Mouse (Mus musculus) frontal cortex, adult (tissue): ENCODE data around the gene Mfsd6l.

Experiments
- ATAC-seq: cut with Nextera tagmentation; 2 replicates; pipeline ENCODE4 v1.9.2; 2017; ENCODE audit warnings: mild to moderate bottlenecking, moderate library complexity, mixed read lengths; ENCODE audit not compliant: low TSS enrichment

Mfsd6l gene

DNA sequence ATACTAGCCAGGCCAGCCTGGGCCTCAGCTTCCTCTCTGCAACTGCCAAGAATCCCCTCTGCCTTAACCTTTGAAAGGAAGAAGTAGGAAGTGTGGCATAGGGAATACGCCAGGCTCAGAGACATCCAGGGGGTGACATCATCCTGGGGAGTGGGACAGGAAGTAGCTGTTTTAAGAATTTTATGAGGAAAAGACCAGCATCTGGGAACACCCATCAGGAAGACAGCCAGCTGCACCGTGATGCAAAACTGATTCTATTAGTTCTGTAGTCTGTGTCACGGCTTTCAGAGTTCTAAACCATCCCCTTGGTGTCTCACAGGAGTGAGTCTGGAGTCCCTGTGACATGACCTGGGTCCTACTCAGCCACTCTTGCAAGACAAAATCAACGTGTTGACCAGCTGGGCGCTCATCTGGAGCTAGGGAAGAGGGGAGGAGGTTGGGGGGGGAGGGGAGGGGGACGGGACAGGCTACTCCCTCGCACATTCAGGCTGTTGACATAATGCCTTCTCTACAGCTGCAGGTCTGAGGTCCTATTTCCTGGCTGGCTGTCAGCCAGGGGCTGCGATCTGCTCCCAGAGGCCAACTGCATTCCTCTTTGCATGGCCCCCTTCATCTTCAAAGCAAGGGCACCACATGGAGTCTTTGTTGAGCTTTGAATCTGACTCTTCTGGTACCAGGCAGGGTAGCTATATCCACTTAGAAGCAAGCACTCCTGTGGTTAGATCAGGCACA is 46.4 kb downstream of the Mfsd6l start:
- ATAC-seq: no peak

DNA sequence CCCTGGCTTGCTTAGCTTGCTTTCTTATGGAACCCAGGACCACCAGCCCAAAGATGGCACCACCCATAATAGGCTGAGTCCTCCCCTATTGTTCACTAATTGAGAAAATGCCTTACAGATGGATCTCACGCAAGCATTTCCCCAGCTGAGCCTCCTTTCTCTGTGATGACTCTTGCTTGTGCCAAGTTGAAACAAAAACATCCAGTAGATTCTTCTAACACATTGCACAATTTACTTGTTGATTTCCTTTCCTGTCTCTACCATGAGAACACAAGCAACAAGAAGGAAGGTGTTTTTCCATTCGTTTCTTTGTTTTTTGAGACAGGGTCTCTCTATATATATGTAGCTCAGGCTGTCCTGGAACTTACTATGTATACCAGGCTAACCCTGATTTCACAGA is 51.1 kb downstream of the Mfsd6l start:
- no peak for ATAC-seq
